Mouse (Mus musculus) stomach, embryonic 15.5 days (tissue): Measurements from ENCODE around the gene Hmces. TPM values are rescaled to one million over a fixed set of nuclear protein-coding genes. Genes with fewer than 3 reads are reported as not detected.

Source experiments
- ATAC-seq: fragments of 200-750 bp; cut with Nextera tagmentation; 2 replicates; pipeline ENCODE4 v1.8.0; 2017; ENCODE audit warnings: low read depth, moderate number of reproducible peaks, moderate TSS enrichment; ENCODE audit not compliant: insufficient read depth, low FRiP score
- H3K27ac ChIP-seq: fragments of 300-500 bp; sonication (generic); 2 replicates; pipeline ENCODE4 v1.5.1; 2015; ENCODE audit warnings: mild to moderate bottlenecking, inconsistent platforms
- H3K27me3 ChIP-seq: fragments of 300-500 bp; sonication (generic); replicated peaks from 2 replicates; pipeline ENCODE4 v1.6.1; 2015; ENCODE audit warnings: inconsistent platforms
- H3K36me3 ChIP-seq: fragments of 300-500 bp; sonication (generic); 2 replicates; pipeline ENCODE4 v1.6.1; 2015; ENCODE audit warnings: inconsistent platforms
- H3K4me1 ChIP-seq: fragments of 300-500 bp; sonication (generic); 2 replicates; pipeline ENCODE4 v1.6.1; 2015; ENCODE audit warnings: inconsistent platforms
- H3K4me2 ChIP-seq: fragments of 300-500 bp; sonication (generic); 2 replicates; pipeline ENCODE4 v1.6.1; 2015; ENCODE audit warnings: mild to moderate bottlenecking, inconsistent platforms
- H3K4me3 ChIP-seq: fragments of 300-500 bp; sonication (generic); replicated peaks from 2 replicates; pipeline ENCODE4 v1.5.1; 2015; ENCODE audit warnings: inconsistent platforms
- H3K9ac ChIP-seq: fragments of 300-500 bp; sonication (generic); 2 replicates; pipeline ENCODE4 v1.6.1; 2015; ENCODE audit warnings: inconsistent platforms
- H3K9me3 ChIP-seq: fragments of 300-500 bp; sonication (generic); 2 replicates; pipeline ENCODE4 v1.6.1; 2016; ENCODE audit warnings: inconsistent platforms
- WGBS: fragments of 180-500 bp; shearing (Covaris S2); methylation state at CpG from one replicate; pipeline ENCODE4 v1.1.7; 2015; 5-methylcytosine and 5-hydroxymethylcytosine counted together
- microRNA-seq: library from miRNA; unstranded; fragments of <30 nt; microRNA quantifications from one replicate; pipeline ENCODE4, GENCODE M21; 2016
- polyA plus RNA-seq: library from polyadenylated mRNA; unstranded; fragments of >200 nt; fragmentation: Nextera tagmentation; extraction: Ambion mirVana; gene quantifications from 2 replicates; pipeline ENCODE4 v1.2.1, GENCODE M21; 2015

Gene Hmces
- polyA plus RNA-seq, 1 experiment from 2014 or later, result 40.6 TPM

- no peaks in the 10 kb centered on the region for H3K36me3 ChIP-seq
- no peaks in the 10 kb centered on the region for H3K27me3 ChIP-seq
- ATAC-seq, result no peak
- no peak overlapping the region for H3K27ac ChIP-seq
- 71% methylated on average over 9 of the region's 9 CpGs for WGBS
- H3K9me3 ChIP-seq, result no peaks in the 10 kb centered on the region
- H3K4me1 ChIP-seq, result peaks cover 15% of the 10 kb centered on the region
- no peak overlapping the region for H3K9ac ChIP-seq
- peak overlapping the region; percentile 85 for H3K4me2 ChIP-seq
- H3K4me3 ChIP-seq, result peak overlapping the region; percentile 83
These were observed 68.8 kb downstream of the Hmces start for GRCm38 (mm10) chr6:87982506-87982905.

Small RNAs within 50 kb of the gene (microRNA-seq; reads per million reads assigned to microRNA genes)
- 1.4 reads per million for gene Gm47286

Other genes starting within 250 kb of the Hmces start
- 15.6 and 16.7 TPM in 2 replicates for gene Aplf, start 241.7 kb upstream of the Hmces start, polyA plus RNA-seq
- gene Efcc1, start 183.1 kb upstream of the Hmces start, polyA plus RNA-seq, result 1.5 and 1.8 TPM in 2 replicates
- 1.7 and 2.4 TPM in 2 replicates for gene Gp9, start 135.9 kb upstream of the Hmces start, polyA plus RNA-seq
- gene Rab43, start 101.8 kb upstream of the Hmces start, polyA plus RNA-seq, result 11.9 and 12.4 TPM in 2 replicates
- gene Gm45140, start 78.1 kb upstream of the Hmces start, polyA plus RNA-seq, result 4.2 and 4.7 TPM in 2 replicates
- gene Isy1, start 75.1 kb upstream of the Hmces start, polyA plus RNA-seq, result 39.0 and 53.4 TPM in 2 replicates
- gene Cnbp, start 62.8 kb upstream of the Hmces start, polyA plus RNA-seq, result 975 and 1,053 TPM in 2 replicates
- gene Copg1, start 26.1 kb upstream of the Hmces start, polyA plus RNA-seq, result 157 and 163 TPM in 2 replicates
- 37.2 and 39.2 TPM in 2 replicates for gene H1fx, start 67.7 kb downstream of the Hmces start, polyA plus RNA-seq
- 212 and 228 TPM in 2 replicates for gene Rab7, start 131.3 kb downstream of the Hmces start, polyA plus RNA-seq
- gene Rpn1, start 170.5 kb downstream of the Hmces start, polyA plus RNA-seq, result 387 and 458 TPM in 2 replicates